Mouse (Mus musculus) embryonic facial prominence, embryonic 12.5 days (tissue): Measurements from ENCODE around the gene Eps8l1. TPM values are rescaled to one million over a fixed set of nuclear protein-coding genes. Genes with fewer than 3 reads are reported as not detected.

ENCODE experiments used
- ATAC-seq: fragments of 200-750 bp; cut with Nextera tagmentation; 2 replicates; pipeline ENCODE4 v1.8.0; 2017; ENCODE audit not compliant: insufficient number of reproducible peaks, insufficient read depth, low FRiP score, low TSS enrichment
- H3K27ac ChIP-seq: fragments of 300-500 bp; sonication (generic); 2 replicates; pipeline ENCODE4 v1.5.1; 2016; ENCODE audit warnings: mild to moderate bottlenecking
- H3K27me3 ChIP-seq: fragments of 300-500 bp; sonication (generic); 2 replicates; pipeline ENCODE4 v1.6.1; 2016; ENCODE audit warnings: mild to moderate bottlenecking, moderate library complexity
- H3K36me3 ChIP-seq: fragments of 300-500 bp; sonication (generic); 2 replicates; pipeline ENCODE4 v1.6.1; 2016; ENCODE audit warnings: mild to moderate bottlenecking
- H3K4me1 ChIP-seq: fragments of 300-500 bp; sonication (generic); 2 replicates; pipeline ENCODE4 v1.6.1; 2016
- H3K4me2 ChIP-seq: fragments of 300-500 bp; sonication (generic); replicated peaks from 2 replicates; pipeline ENCODE4 v1.6.1; 2016; ENCODE audit warnings: mild to moderate bottlenecking, moderate library complexity
- H3K4me3 ChIP-seq: fragments of 300-500 bp; sonication (generic); 2 replicates; pipeline ENCODE4 v1.5.1; 2016; ENCODE audit warnings: mild to moderate bottlenecking
- H3K9ac ChIP-seq: fragments of 300-500 bp; sonication (generic); 2 replicates; pipeline ENCODE4 v1.6.1; 2016; ENCODE audit warnings: mild to moderate bottlenecking, moderate library complexity
- H3K9me3 ChIP-seq: fragments of 300-500 bp; sonication (generic); 2 replicates; pipeline ENCODE4 v1.6.1; 2016; ENCODE audit warnings: mild to moderate bottlenecking, moderate library complexity
- WGBS: fragments of 180-500 bp; shearing (Covaris S2); methylation state at CpG from one replicate; pipeline ENCODE4 v1.1.7; 2016; 5-methylcytosine and 5-hydroxymethylcytosine counted together
- microRNA-seq: library from miRNA; unstranded; fragments of <30 nt; microRNA quantifications from one replicate; pipeline ENCODE4, GENCODE M21; 2017
- polyA plus RNA-seq: library from polyadenylated mRNA; unstranded; fragments of >200 nt; fragmentation: Nextera tagmentation; extraction: Ambion mirVana; gene quantifications from 2 replicates; pipeline ENCODE4 v1.2.1, GENCODE M21; 2016

The Eps8l1 gene
- polyA plus RNA-seq, 1 experiment from 2014 or later, result 7.3 TPM

DNA sequence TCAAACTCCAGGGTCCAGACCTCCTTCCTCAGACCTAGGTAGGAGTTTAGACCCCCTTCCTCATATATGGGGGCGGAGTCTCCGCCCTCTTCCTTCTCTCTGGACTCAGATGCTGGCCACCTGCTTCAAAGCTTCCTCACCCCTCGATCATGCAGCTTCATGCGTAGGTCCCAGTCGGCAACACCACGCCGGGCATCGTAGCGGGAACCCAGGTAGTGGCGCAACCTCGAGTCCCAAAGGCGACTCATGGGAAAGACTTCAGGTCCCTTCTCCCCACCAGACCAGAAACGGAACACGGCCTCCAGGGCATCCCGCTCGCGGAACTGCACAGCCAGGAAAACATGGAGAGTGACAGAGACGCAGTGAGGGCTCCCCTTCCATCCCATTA, 66.8 kb downstream of the Eps8l1 start:
- peaks cover 7% of the 10 kb centered on the region; the same call in 1 of the 2 replicates for H3K27me3 ChIP-seq
- no peaks in the 10 kb centered on the region for H3K9me3 ChIP-seq
- peak overlapping the region; percentile 51 for H3K4me2 ChIP-seq
- no peak for ATAC-seq
- WGBS, result 52% methylated on average over 18 of the region's 18 CpGs
- H3K4me3 ChIP-seq, result no peak overlapping the region; the same call in 1 of the 2 replicates
- no peak overlapping the region; the same call in 1 of the 2 replicates for H3K9ac ChIP-seq
- no peak overlapping the region for H3K27ac ChIP-seq
- no peaks in the 10 kb centered on the region for H3K36me3 ChIP-seq
- H3K4me1 ChIP-seq, result peaks cover 12% of the 10 kb centered on the region; the same call in 1 of the 2 replicates

Small RNAs within 50 kb of the gene (microRNA-seq; reads per million reads assigned to microRNA genes)
- not detected for gene Gm24605

Other genes starting within 250 kb of the Eps8l1 start
- not detected in 2 replicates for gene Lilra5, start 222.9 kb upstream of the Eps8l1 start, polyA plus RNA-seq
- not detected in 2 replicates for gene Ncr1, start 123.0 kb upstream of the Eps8l1 start, polyA plus RNA-seq
- gene Gp6, start 62.9 kb upstream of the Eps8l1 start, polyA plus RNA-seq, result 0.23 and 0.46 TPM in 2 replicates
- 25.9 and 29.1 TPM in 2 replicates for gene Rdh13, start 15.0 kb upstream of the Eps8l1 start, polyA plus RNA-seq
- gene Ppp1r12c, start 41.0 kb downstream of the Eps8l1 start, polyA plus RNA-seq, result 65.6 and 68.1 TPM in 2 replicates
- 114 and 135 TPM in 2 replicates for gene Tnnt1, start 55.7 kb downstream of the Eps8l1 start, polyA plus RNA-seq
- gene Tnni3, start 63.6 kb downstream of the Eps8l1 start, polyA plus RNA-seq, result 4.4 and 4.6 TPM in 2 replicates
- gene Dnaaf3, start 71.8 kb downstream of the Eps8l1 start, polyA plus RNA-seq, result 2.2 and 2.9 TPM in 2 replicates
- gene Syt5, start 86.9 kb downstream of the Eps8l1 start, polyA plus RNA-seq, result 5.9 and 8.8 TPM in 2 replicates
- gene Ptprh, start 143.4 kb downstream of the Eps8l1 start, polyA plus RNA-seq, result not detected in 2 replicates
- gene Tmem86b, start 170.7 kb downstream of the Eps8l1 start, polyA plus RNA-seq, result 1.9 and 2.2 TPM in 2 replicates
- gene Ppp6r1, start 198.3 kb downstream of the Eps8l1 start, polyA plus RNA-seq, result 10.6 and 11.7 TPM in 2 replicates
- 103 and 107 TPM in 2 replicates for gene Hspbp1, start 224.4 kb downstream of the Eps8l1 start, polyA plus RNA-seq
- gene Brsk1, start 229.9 kb downstream of the Eps8l1 start, polyA plus RNA-seq, result 2.8 and 3.6 TPM in 2 replicates